Mouse (Mus musculus) liver, embryonic 14.5 days (tissue): ENCODE results near the gene Ston2. TPM values are rescaled to one million over a fixed set of nuclear protein-coding genes. Genes with fewer than 3 reads are reported as not detected.

Experiments
- ATAC-seq: fragments of 200-750 bp; cut with Nextera tagmentation; 2 replicates; pipeline ENCODE4 v1.8.0; 2017; ENCODE audit warnings: moderate number of reproducible peaks, mild to moderate bottlenecking, moderate library complexity; ENCODE audit not compliant: insufficient read depth
- DNase-seq, 3 experiments: peaks; one replicate each; pipeline ENCODE4 v3.0.0-alpha.2; 2012 to 2013; ENCODE audit warnings: low read depth in 3 of 3, low spot score in 3 of 3
- H3K27ac ChIP-seq: fragments of 300-500 bp; sonication (generic); 2 replicates; pipeline ENCODE4 v1.5.1; 2014; ENCODE audit warnings: moderate library complexity, mild to moderate bottlenecking, control low read depth, inconsistent platforms
- H3K27me3 ChIP-seq: fragments of 300-500 bp; sonication (generic); 2 replicates; pipeline ENCODE4 v1.6.1; 2014; ENCODE audit warnings: mild to moderate bottlenecking, low read length, moderate library complexity; ENCODE audit not compliant: control insufficient read depth, insufficient read depth
- H3K36me3 ChIP-seq: fragments of 300-500 bp; sonication (generic); replicated peaks from 2 replicates; pipeline ENCODE4 v1.6.1; 2014; ENCODE audit warnings: low read depth; ENCODE audit not compliant: control insufficient read depth, insufficient read depth
- H3K4me1 ChIP-seq, 2 experiments: fragments of 200-500 bp in 1 of 2; fragments of 300-500 bp in 1 of 2; sonication (generic) in 1 of 2; replicated peaks; 2 replicates each; pipeline ENCODE4 v1.6.1; 2012 to 2014; ENCODE audit warnings: antibody characterized with exemption in 1 of 2, inconsistent platforms in 1 of 2, low read length in 1 of 2; ENCODE audit not compliant: control insufficient read depth in 2 of 2, insufficient read depth in 2 of 2
- H3K4me2 ChIP-seq: fragments of 300-500 bp; sonication (generic); 2 replicates; pipeline ENCODE4 v1.6.1; 2014; ENCODE audit warnings: low read depth, mild to moderate bottlenecking, control low read depth, moderate library complexity
- H3K4me3 ChIP-seq, 2 experiments: fragments of 200-500 bp in 1 of 2; fragments of 300-500 bp in 1 of 2; sonication (generic) in 1 of 2; 2 replicates each; pipeline ENCODE4 v1.5.1; 2012 to 2014; ENCODE audit warnings: low read depth in 2 of 2, low read length in 2 of 2, mild to moderate bottlenecking in 2 of 2, control low read depth in 1 of 2, inconsistent platforms in 1 of 2, moderate library complexity in 1 of 2; ENCODE audit not compliant: insufficient read depth in 1 of 2
- H3K9ac ChIP-seq: fragments of 300-500 bp; sonication (generic); replicated peaks from 2 replicates; pipeline ENCODE4 v1.6.1; 2014; ENCODE audit warnings: mild to moderate bottlenecking, control low read depth, moderate library complexity
- H3K9me3 ChIP-seq: fragments of 300-500 bp; sonication (generic); 2 replicates; pipeline ENCODE4 v1.6.1; 2016; ENCODE audit warnings: low read length, mixed read lengths; ENCODE audit not compliant: control insufficient read depth
- CTCF ChIP-seq: IDR thresholded peaks from 2 replicates; pipeline ENCODE4 v1.5.1; 2016; ENCODE audit warnings: antibody characterized with exemption, low read depth, control low read depth
- EP300 ChIP-seq: IDR thresholded peaks from 2 replicates; pipeline ENCODE4 v1.6.1; 2016; ENCODE audit warnings: antibody characterized with exemption, low read depth
- WGBS: fragments of 180-500 bp; shearing (Covaris S2); extraction: QIAGEN DNeasy Blood & Tissue Kit; methylation state at CpG from one replicate; pipeline ENCODE4 v1.1.7; 2014; ENCODE audit not compliant: insufficient replicate concordance; 5-methylcytosine and 5-hydroxymethylcytosine counted together
- polyA plus RNA-seq, 2 experiments: library from polyadenylated mRNA; depleted of rRNA in 1 of 2; stranded (reverse) in 1 of 2; unstranded in 1 of 2; fragments of >200 nt; fragmentation: Nextera tagmentation in 1 of 2; extraction: Ambion mirVana in 1 of 2; gene quantifications; 2 replicates each; pipeline versions ENCODE4 v1.2.1 to v1.2.3; 2012 to 2014

Ston2 gene
- polyA plus RNA-seq, 2 experiments, result 15.4 to 26.6 TPM

DNA sequence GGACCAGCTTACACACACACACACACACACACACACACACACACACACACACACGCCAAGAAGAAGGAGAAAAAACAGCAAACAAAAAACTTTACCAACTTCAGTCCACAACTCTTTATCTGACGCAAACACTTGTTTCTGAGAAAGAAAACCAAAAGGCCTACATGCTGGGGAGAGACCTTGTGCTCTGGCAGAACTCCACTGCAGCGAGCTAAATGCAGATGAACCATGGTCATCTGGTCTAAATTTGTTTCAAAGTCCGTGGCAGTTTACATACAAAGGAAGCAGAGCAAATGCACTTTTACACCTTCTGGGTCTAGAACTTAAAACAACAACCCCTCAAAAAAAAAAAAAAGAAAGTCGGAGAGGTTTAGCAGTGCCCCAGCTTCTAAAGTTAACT lies 79.0 kb downstream of the Ston2 start:
- Histone ChIP-seq H3K27me3 (no peaks in the 10 kb centered on the region), H3K9me3 (no peaks in the 10 kb centered on the region), H3K4me2 (no peak overlapping the region), H3K36me3 (peaks cover 5% of the 10 kb centered on the region; the same call in 1 of the 2 replicates), H3K9ac (no peak overlapping the region), H3K4me1 (peaks cover 0 to 8% of the 10 kb centered on the region in 2 experiments; a peak in 2 of 4 replicates), H3K4me3 (no peak overlapping the region), H3K27ac (no peak overlapping the region)
- WGBS, result 30% methylated on average over 5 of the region's 5 CpGs
- ATAC-seq, result peak; percentile 25; the same call in 1 of the 2 replicates
- TF ChIP-seq CTCF (no peak), EP300 (no peak)
- DNase-seq, result no peak

DNA sequence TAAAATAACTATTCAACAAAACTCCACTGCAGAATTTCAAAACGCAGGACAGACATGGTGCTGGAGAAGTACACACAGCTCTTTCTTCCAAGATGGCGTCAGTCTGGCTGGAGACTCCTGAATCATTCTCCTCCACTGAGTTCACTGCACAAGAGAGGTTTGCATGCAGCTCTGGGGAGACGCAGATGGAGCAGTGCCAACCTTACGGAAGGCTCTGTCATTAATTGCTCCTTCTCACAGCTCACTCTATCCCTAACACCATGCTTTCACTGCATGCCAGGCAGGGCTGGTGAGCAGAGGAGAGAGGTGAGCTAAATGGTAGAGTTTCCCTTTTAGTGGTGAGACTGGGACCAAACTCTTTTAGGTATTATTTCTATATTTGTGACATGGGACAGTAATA lies 80.4 kb downstream of the Ston2 start:
- ATAC-seq (no peak), DNase-seq (no peak)
- Histone ChIP-seq H3K27me3 (no peaks in the 10 kb centered on the region), H3K36me3 (no peaks in the 10 kb centered on the region), H3K27ac (no peak overlapping the region), H3K4me1 (peaks cover 0 to 8% of the 10 kb centered on the region in 2 experiments; a peak in 2 of 4 replicates), H3K9ac (no peak overlapping the region), H3K4me3 (no peak overlapping the region), H3K4me2 (no peak overlapping the region), H3K9me3 (no peaks in the 10 kb centered on the region)
- TF ChIP-seq EP300 (no peak), CTCF (no peak)
- WGBS, result 85% methylated on average over 4 of the region's 4 CpGs

DNA sequence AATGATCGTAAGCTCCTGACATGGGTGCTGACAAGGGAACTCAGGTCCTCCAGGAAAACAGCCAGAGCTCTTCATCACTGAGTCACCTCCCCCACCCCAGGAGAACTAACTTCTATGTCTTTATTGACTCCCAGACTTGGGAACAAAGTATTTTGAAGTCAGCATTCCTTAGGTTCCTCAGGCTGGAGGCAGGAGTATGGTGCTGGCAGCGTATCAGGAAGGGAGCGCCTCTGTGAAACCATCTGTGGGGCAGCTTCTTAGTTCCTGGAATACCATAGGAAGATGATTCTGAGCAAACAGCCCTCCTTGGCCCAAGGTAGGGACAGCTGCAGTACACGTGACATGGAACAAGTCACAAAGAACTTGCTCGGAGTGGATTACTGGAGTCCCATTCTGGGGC lies 84.7 kb downstream of the Ston2 start:
- H3K9ac ChIP-seq, result no peak overlapping the region
- no peaks in the 10 kb centered on the region for H3K27me3 ChIP-seq
- no peak for DNase-seq
- TF ChIP-seq CTCF (no peak), EP300 (no peak)
- peaks cover 3 to 10% of the 10 kb centered on the region in 2 experiments; a peak in 3 of 4 replicates for H3K4me1 ChIP-seq
- no peak overlapping the region for H3K4me2 ChIP-seq
- ATAC-seq, result no peak
- H3K27ac ChIP-seq, result no peak overlapping the region
- 83% methylated on average over 5 of the region's 5 CpGs for WGBS
- no peaks in the 10 kb centered on the region for H3K9me3 ChIP-seq
- no peak overlapping the region for H3K4me3 ChIP-seq
- no peaks in the 10 kb centered on the region; the same call in 1 of the 2 replicates for H3K36me3 ChIP-seq

DNA sequence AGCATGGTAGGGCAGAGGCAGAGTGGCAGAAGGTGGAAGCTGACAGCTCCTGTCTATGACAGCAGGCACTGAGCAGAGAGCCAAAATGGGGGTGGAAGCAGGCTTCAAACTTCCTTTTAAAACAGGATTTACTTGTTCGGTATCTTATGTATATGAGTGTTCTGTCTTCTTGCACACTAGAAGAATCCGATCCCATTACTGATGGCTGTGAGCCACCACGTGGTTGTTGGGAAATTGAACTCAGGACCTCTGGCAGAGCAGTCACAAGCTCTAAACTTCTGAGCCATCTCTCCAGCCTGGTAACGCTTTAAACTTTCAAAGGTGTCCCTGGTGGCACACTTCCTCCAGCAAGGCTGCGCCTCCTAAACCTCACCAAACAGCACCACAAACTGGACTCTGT lies 85.4 kb downstream of the Ston2 start:
- TF ChIP-seq CTCF (no peak), EP300 (no peak)
- no peak overlapping the region for H3K4me2 ChIP-seq
- no peaks in the 10 kb centered on the region for H3K9me3 ChIP-seq
- H3K36me3 ChIP-seq, result no peaks in the 10 kb centered on the region; the same call in 1 of the 2 replicates
- H3K4me1 ChIP-seq, result peaks cover 3 to 11% of the 10 kb centered on the region in 2 experiments; a peak in 3 of 4 replicates
- no peak overlapping the region for H3K9ac ChIP-seq
- ATAC-seq (no peak), DNase-seq (no peak)
- no peak overlapping the region for H3K4me3 ChIP-seq
- no peak overlapping the region for H3K27ac ChIP-seq
- H3K27me3 ChIP-seq, result no peaks in the 10 kb centered on the region
- 78% methylated on average over 5 of the region's 5 CpGs for WGBS

DNA sequence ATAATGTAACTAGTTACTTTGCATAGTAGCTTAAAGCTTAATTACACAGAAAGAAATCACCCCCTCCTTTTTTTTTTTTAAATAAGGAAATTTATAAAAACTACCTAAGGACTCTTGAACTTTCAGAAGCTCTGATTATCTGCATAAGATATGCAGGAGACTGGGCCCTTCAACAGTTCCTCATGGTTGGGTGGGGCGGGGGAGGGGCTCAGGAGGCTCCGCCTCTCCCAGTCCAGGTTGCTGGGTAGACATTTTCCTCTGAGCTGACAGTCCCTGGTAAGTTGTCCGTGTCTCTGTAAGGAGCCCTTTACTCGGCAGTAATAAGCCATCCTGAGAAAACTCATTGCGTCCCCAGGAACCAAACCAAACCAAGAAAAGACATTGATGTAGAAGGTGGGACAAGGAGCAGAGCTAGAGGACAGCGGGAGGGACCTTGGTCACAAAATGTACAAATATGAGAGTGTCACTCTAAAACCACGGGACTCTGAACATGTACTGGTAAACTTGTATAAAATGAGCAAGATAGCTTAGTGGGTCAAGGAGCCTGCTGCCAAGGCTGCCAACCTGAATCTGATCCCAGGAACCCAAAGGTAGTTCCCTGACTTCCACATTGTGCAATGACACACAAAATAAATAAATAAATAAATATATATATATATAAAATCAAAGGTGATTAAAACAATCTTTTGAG lies 88.6 kb downstream of the Ston2 start:
- ATAC-seq (no peak), DNase-seq (no peak)
- Histone ChIP-seq H3K27ac (no peak overlapping the region), H3K9me3 (no peaks in the 10 kb centered on the region), H3K4me3 (no peak overlapping the region), H3K4me2 (no peak overlapping the region), H3K36me3 (no peaks in the 10 kb centered on the region; the same call in 1 of the 2 replicates), H3K4me1 (peaks cover 3 to 11% of the 10 kb centered on the region in 2 experiments; a peak in 3 of 4 replicates), H3K27me3 (no peaks in the 10 kb centered on the region), H3K9ac (no peak overlapping the region)
- no peak for TF ChIP-seq CTCF
- no peak for TF ChIP-seq EP300
- WGBS, result 72% methylated on average over 7 of the region's 7 CpGs
